19 mouse cellular contexts compared by ENCODE assay signal in genomic region chr14:105697398-105697797, GRCm38 (mm10).
A peak's percentile ranks its signal among the peaks of the same experiment; 100 is the strongest.
DNase-seq lines count a peak whose midpoint lies in the region.
"Had no signal": no experiment of that assay in that cellular context is flagged by ENCODE, and none has a peak within 500 bp of the region (broad histone marks: within the 10 kb centered on the region; RNA-seq: fewer than 3 reads in every experiment).

No protein-coding gene starts in this region.

- DNase-seq in adrenal gland, adult 2 months, result peak; percentile 18
- no peak for DNase-seq in adrenal gland, postnatal 36 days
- DNase-seq in layer of hippocampus, adult 9-11 months, result peak; percentile 6
- DNase-seq in layer of hippocampus, adult 8-10 months (ENCODE audit: low spot score in 2 of 2), result no peak
- DNase-seq in cerebellum, adult 8-10 months, result peak; percentile 83
- peak; percentile 45 for DNase-seq in gonadal fat pad, adult 2 months (ENCODE audit: low read depth)
- no peak for DNase-seq in heart, embryonic 10.5 days (ENCODE audit: low spot score)
- no peak for DNase-seq in lung, postnatal 14 days
- DNase-seq: heart, adult 18-20 months had no signal

- WGBS in heart, embryonic 10.5 days, result 90% methylated on average over 13 of the region's 13 CpGs

- no peaks in the 10 kb centered on the region for H3K9me3 ChIP-seq in heart, embryonic 10.5 days
- H3K9me3 ChIP-seq: embryonic facial prominence, embryonic 10.5 days; heart, embryonic 15.5 days; hindbrain, embryonic 12.5 days; intestine, embryonic 15.5 days; kidney, embryonic 15.5 days; limb, embryonic 12.5 days; neural tube, embryonic 12.5 days had no signal

- no peaks in the 10 kb centered on the region for H3K36me3 ChIP-seq in heart, embryonic 10.5 days
- H3K36me3 ChIP-seq: embryonic facial prominence, embryonic 10.5 days; heart, embryonic 15.5 days; hindbrain, embryonic 12.5 days; intestine, embryonic 15.5 days; kidney, embryonic 15.5 days; limb, embryonic 12.5 days; neural tube, embryonic 12.5 days had no signal

- H3K27ac ChIP-seq in heart, embryonic 10.5 days, result no peak overlapping the region
- H3K27ac ChIP-seq: embryonic facial prominence, embryonic 10.5 days; heart, embryonic 15.5 days; hindbrain, embryonic 12.5 days; intestine, embryonic 15.5 days; kidney, embryonic 15.5 days; left cerebral cortex, adult 2 months; limb, embryonic 12.5 days; liver, embryonic 14.5 days; neural tube, embryonic 12.5 days had no signal

- no peak overlapping the region for H3K4me3 ChIP-seq in heart, embryonic 10.5 days
- H3K4me3 ChIP-seq: embryonic facial prominence, embryonic 10.5 days; heart, embryonic 15.5 days; hindbrain, embryonic 12.5 days; intestine, embryonic 15.5 days; kidney, embryonic 15.5 days; left cerebral cortex, adult 2 months; limb, embryonic 12.5 days; neural tube, embryonic 12.5 days had no signal

- H3K4me1 ChIP-seq in heart, embryonic 10.5 days, result no peaks in the 10 kb centered on the region
- H3K4me1 ChIP-seq: heart, embryonic 15.5 days; hindbrain, embryonic 12.5 days; intestine, embryonic 15.5 days; kidney, embryonic 15.5 days; limb, embryonic 12.5 days; neural tube, embryonic 12.5 days had no signal

- no peaks in the 10 kb centered on the region for H3K27me3 ChIP-seq in heart, embryonic 10.5 days (ENCODE audit: insufficient read depth, poor library complexity, severe bottlenecking)
- H3K27me3 ChIP-seq: CH12.LX; heart, embryonic 15.5 days; hindbrain, embryonic 12.5 days; intestine, embryonic 15.5 days; kidney, embryonic 15.5 days; limb, embryonic 12.5 days; neural tube, embryonic 12.5 days had no signal

Comparison
In these comparisons a context has a peak if more than half of its experiments do, and no peak if none do; other contexts are left out.
1. DNase-seq: peak in adrenal gland, adult 2 months (single experiment), layer of hippocampus, adult 9-11 months (single experiment), cerebellum, adult 8-10 months (single experiment) and gonadal fat pad, adult 2 months (single experiment); none in adrenal gland, postnatal 36 days (0 of 2), layer of hippocampus, adult 8-10 months (0 of 2), heart, embryonic 10.5 days (single experiment) and lung, postnatal 14 days (single experiment).